Mouse (Mus musculus) hindbrain, embryonic 12.5 days (tissue): ENCODE measurements around the gene Add1. TPM values are rescaled to one million over a fixed set of nuclear protein-coding genes. Genes with fewer than 3 reads are reported as not detected.
"Not testable (repeated sequence)": the region's sequence is repeated elsewhere in the genome, so short reads cannot be mapped to it uniquely, and the experiment has no call there.

Experiments used
- ATAC-seq: fragments of 200-750 bp; cut with Nextera tagmentation; 2 replicates; pipeline ENCODE4 v1.8.0; 2017; ENCODE audit warnings: moderate TSS enrichment; ENCODE audit not compliant: low FRiP score
- H3K27ac ChIP-seq: fragments of 300-500 bp; sonication (generic); 2 replicates; pipeline ENCODE4 v1.5.1; 2016; ENCODE audit warnings: mild to moderate bottlenecking
- H3K27me3 ChIP-seq: fragments of 300-500 bp; sonication (generic); 2 replicates; pipeline ENCODE4 v1.6.1; 2016; ENCODE audit warnings: mild to moderate bottlenecking
- H3K36me3 ChIP-seq: fragments of 300-500 bp; sonication (generic); 2 replicates; pipeline ENCODE4 v1.6.1; 2016; ENCODE audit warnings: mild to moderate bottlenecking
- H3K4me1 ChIP-seq: fragments of 300-500 bp; sonication (generic); 2 replicates; pipeline ENCODE4 v1.6.1; 2016
- H3K4me2 ChIP-seq: fragments of 300-500 bp; sonication (generic); replicated peaks from 2 replicates; pipeline ENCODE4 v1.6.1; 2016; ENCODE audit warnings: mild to moderate bottlenecking
- H3K4me3 ChIP-seq: fragments of 300-500 bp; sonication (generic); 2 replicates; pipeline ENCODE4 v1.5.1; 2016; ENCODE audit warnings: mild to moderate bottlenecking
- H3K9ac ChIP-seq: fragments of 300-500 bp; sonication (generic); 2 replicates; pipeline ENCODE4 v1.6.1; 2016; ENCODE audit warnings: mild to moderate bottlenecking, moderate library complexity
- H3K9me3 ChIP-seq: fragments of 300-500 bp; sonication (generic); replicated peaks from 2 replicates; pipeline ENCODE4 v1.6.1; 2016; ENCODE audit warnings: mild to moderate bottlenecking
- WGBS: fragments of 180-500 bp; shearing (Covaris S2); methylation state at CpG from one replicate; pipeline ENCODE4 v1.1.7; 2016; 5-methylcytosine and 5-hydroxymethylcytosine counted together
- polyA plus RNA-seq: library from polyadenylated mRNA; unstranded; fragments of >200 nt; fragmentation: Nextera tagmentation; extraction: Ambion mirVana; gene quantifications from 2 replicates; pipeline ENCODE4 v1.2.1, GENCODE M21; 2016

Gene Add1
- polyA plus RNA-seq, 1 experiment from 2014 or later, result 223 TPM

DNA sequence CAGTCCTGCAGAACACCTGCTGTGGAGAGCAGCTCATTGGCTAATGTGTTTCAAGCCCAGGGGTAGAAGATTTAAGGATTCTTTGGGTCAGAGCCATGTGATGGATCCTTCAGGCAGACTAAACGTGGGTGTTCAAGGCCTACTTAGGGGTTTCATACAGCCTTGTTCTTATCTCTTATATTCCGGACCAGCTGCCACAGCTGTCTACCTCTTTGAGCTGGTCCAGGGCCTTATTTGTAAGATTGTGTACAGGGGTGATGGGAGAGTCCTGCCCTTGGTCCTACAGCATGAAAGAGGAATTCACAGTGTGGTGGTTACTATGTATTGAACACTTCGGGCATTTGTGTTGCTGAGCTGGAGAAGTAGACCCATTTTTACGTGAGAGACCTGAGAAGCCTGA, 9.2 kb upstream of the Add1 start:
- Histone ChIP-seq H3K4me1 (no peaks in the 10 kb centered on the region), H3K4me2 (no peak overlapping the region), H3K4me3 (no peak overlapping the region), H3K27me3 (no peaks in the 10 kb centered on the region), H3K9me3 (no peaks in the 10 kb centered on the region), H3K27ac (no peak overlapping the region), H3K36me3 (peaks cover 51% of the 10 kb centered on the region), H3K9ac (no peak overlapping the region)
- ATAC-seq, result no peak
- 87% methylated on average over 4 of the region's 4 CpGs for WGBS

DNA sequence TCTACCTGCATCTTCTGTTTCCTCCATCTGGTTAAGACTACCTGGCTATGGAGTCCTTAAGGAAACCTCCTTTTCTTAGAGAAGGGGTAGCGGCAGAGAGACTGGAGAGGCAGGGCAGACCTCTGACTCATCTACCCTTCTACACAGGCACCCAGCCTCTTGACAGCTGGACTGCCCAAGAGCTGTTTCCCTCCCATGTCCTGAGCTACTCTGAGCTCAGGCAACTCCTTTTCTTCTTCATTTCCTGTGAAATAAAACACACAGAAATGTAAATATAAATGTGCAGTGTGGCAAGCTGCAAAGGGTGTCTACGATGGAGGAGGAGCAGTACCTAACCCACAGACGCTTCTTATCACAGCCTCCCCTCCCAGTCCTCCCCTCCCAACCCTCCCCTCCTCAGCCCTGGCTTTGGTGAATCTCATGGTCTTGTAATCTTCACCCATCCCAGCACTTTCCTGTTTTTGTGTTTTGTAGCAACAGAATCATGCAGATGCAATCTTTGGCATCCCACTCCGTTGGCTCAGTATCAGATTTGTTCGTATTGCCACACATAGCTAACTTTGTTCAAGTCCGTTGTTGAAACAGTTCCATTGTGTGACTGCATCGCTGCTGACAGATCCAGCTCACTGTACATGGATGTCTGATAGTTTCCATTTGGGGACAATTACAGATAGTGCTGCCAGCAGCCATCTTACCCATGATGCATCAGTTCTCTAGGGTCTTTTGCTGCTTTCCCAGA, 7.8 kb upstream of the Add1 start:
- Histone ChIP-seq H3K4me1 (no peaks in the 10 kb centered on the region), H3K27me3 (no peaks in the 10 kb centered on the region), H3K27ac (no peak overlapping the region), H3K4me2 (no peak overlapping the region), H3K36me3 (peaks cover 37% of the 10 kb centered on the region), H3K4me3 (no peak overlapping the region), H3K9me3 (no peaks in the 10 kb centered on the region), H3K9ac (no peak overlapping the region)
- no peak for ATAC-seq
- WGBS, result 85% methylated on average over 7 of the region's 7 CpGs

DNA sequence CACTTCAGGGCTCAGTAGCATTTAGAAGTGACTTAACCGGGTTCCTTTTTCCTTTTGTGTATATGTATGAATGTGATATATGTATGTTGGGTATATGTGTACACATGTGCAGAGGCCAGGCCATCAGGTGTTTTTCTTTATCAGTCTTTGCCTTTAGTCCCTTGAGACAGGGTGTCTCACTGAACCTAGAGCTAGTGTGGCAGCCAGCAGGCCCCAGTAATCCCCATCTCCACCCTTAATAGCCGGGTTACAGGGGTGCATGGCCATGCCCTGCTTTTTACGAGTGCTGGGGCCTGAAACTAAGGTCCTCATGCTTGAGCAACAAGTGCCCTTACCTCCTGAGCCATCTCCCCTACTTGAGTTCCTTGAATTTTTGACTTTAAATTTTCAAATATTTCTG, 1.9 kb upstream of the Add1 start:
- no peak for ATAC-seq
- Histone ChIP-seq H3K27ac (no peak overlapping the region), H3K36me3 (no peaks in the 10 kb centered on the region), H3K4me1 (peaks cover 16% of the 10 kb centered on the region), H3K9me3 (no peaks in the 10 kb centered on the region), H3K27me3 (no peaks in the 10 kb centered on the region), H3K9ac (no peak overlapping the region), H3K4me2 (no peak overlapping the region), H3K4me3 (no peak overlapping the region)
- 84% methylated on average over 3 of the region's 3 CpGs for WGBS

DNA sequence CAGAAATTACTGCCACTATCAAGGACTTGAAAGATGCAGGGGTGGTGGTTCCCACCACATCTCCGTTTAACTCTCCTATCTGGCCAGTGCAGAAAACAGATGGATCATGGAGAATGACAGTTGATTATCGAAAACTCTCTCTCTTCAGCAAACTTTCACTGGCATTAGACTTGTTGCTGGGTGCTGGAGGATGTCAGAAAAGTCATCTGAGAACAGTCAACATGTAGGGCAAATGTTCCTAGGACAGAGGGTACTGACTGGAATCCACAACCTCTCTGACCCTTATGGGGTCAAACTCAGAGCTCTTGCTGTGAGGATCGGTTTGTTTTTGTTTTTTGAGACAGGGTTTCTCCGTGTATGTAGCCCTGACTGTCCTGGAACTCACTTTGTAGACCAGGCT, 896 bp upstream of the Add1 start:
- Histone ChIP-seq H3K4me1 (peaks cover 16% of the 10 kb centered on the region), H3K4me2 (peak overlapping the region; percentile 78), H3K4me3 (peak overlapping the region; percentile 97), H3K27ac (peak overlapping the region; percentile 96; the same call in 1 of the 2 replicates), H3K9ac (peak overlapping the region; percentile 99)
- not testable (repeated sequence) for H3K36me3 ChIP-seq, H3K27me3 ChIP-seq, ATAC-seq, H3K9me3 ChIP-seq
- 57% methylated on average over 4 of the region's 4 CpGs for WGBS

DNA sequence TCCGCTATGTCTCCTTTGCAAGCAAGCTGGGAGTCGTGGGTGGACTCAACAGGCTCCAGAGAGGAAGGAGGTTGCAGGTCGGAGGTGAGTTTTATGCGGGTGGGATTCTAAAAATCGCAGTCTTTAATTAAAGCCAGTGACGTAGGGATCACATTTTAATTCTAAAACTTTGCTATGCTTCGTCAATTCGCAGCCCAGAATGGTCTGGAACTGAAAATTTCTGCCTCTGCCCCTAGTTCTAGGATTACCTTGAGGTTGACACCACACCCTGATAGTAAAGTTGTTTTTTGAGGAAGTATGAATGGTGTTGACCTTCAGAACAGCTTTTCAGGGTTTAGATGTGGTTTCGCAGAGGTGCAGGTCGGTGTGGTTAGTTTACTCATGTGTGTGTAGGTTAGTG, 1.3 kb downstream of the Add1 start:
- ATAC-seq, result no peak
- peak overlapping the region; percentile 97 for H3K4me3 ChIP-seq
- H3K27me3 ChIP-seq, result no peaks in the 10 kb centered on the region
- 52% methylated on average over 10 of the region's 10 CpGs for WGBS
- no peaks in the 10 kb centered on the region for H3K36me3 ChIP-seq
- H3K4me1 ChIP-seq, result peaks cover 16% of the 10 kb centered on the region
- H3K4me2 ChIP-seq, result peak overlapping the region; percentile 78
- H3K9ac ChIP-seq, result peak overlapping the region; percentile 99
- H3K9me3 ChIP-seq, result no peaks in the 10 kb centered on the region
- 0 out of 2 replicates have a peak overlapping the region, but pooled peaks have one; percentile 96 for H3K27ac ChIP-seq

DNA sequence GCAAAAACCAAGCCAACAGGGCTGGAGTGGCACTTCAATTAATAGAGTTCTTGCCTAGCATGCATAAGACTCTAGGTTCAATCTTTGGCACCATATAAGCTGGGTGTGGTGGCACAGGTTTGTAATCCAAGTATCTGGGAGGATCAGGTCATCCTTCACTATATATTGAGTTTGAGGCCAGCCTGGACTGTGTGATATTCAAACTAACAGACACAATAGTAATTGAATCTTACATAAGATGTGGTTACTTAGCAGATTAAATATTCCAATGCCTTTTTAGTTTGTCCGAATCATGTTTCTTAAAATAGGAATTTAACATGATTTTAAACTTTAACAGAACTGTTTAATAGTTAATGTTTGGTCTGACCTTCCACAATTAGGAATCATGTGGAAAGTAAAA, 2.8 kb downstream of the Add1 start:
- H3K27me3 ChIP-seq, result no peaks in the 10 kb centered on the region
- no peak overlapping the region for H3K27ac ChIP-seq
- ATAC-seq, result no peak
- H3K36me3 ChIP-seq, result no peaks in the 10 kb centered on the region
- H3K4me2 ChIP-seq, result no peak overlapping the region
- H3K4me1 ChIP-seq, result peaks cover 16% of the 10 kb centered on the region
- H3K9me3 ChIP-seq, result no peaks in the 10 kb centered on the region
- H3K9ac ChIP-seq, result no peak overlapping the region
- H3K4me3 ChIP-seq, result no peak overlapping the region
- WGBS, result 92% methylated on average over 1 of the region's 1 CpGs

DNA sequence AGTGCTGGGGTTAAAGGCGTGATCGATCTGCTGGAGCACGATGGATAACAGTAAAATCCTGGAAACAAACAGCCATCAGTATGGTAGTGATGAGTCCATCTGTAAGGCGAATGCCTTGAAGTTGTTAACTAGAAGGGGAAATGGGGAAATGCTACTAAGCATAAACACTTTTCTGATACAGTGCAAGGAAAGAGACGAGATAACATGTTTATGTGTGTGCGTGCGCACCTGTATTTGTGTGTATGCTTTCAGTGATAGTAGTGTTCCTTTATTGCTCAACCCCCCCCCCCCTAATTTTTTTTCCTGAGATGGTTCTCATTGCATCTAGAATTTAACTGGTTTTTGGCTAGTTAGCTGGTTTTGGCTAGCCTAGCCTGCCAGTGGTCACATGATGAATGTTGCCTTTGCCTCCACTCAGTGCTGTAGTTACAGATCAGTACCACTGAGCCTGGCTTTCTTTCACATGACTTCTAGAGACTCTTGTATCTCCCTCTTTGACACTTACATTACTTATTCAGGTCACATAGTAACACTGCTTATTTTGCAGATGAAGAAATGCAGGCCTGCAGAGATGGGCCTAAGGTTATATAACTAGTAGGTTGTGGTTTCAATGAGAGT, 4.7 kb downstream of the Add1 start:
- H3K9ac ChIP-seq, result no peak overlapping the region
- H3K36me3 ChIP-seq, result no peaks in the 10 kb centered on the region
- ATAC-seq, result no peak
- peaks cover 16% of the 10 kb centered on the region for H3K4me1 ChIP-seq
- no peaks in the 10 kb centered on the region for H3K27me3 ChIP-seq
- WGBS, result 96% methylated on average over 7 of the region's 7 CpGs
- H3K4me3 ChIP-seq, result no peak overlapping the region
- no peak overlapping the region for H3K27ac ChIP-seq
- H3K9me3 ChIP-seq, result no peaks in the 10 kb centered on the region
- H3K4me2 ChIP-seq, result no peak overlapping the region

DNA sequence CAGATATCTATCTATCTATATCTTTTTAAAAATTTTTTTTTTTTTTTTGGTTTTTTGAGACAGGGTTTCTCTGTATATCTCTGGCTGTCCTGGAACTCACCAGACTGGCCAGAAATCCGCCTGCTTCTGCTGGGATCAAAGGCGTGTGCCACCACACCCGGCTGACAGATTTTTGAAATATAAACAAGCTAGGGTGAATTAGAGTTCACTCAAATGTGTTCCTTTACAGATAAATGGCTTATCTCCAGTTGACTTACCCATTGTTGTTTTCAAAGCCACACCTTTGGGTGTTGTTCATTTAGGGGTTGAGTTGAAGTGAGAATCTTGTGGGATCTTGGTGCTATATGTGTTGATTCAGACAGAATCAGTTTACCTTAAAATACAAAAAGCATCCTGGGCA, 5.9 kb downstream of the Add1 start:
- ATAC-seq, result no peak
- WGBS, result 92% methylated on average over 3 of the region's 3 CpGs

DNA sequence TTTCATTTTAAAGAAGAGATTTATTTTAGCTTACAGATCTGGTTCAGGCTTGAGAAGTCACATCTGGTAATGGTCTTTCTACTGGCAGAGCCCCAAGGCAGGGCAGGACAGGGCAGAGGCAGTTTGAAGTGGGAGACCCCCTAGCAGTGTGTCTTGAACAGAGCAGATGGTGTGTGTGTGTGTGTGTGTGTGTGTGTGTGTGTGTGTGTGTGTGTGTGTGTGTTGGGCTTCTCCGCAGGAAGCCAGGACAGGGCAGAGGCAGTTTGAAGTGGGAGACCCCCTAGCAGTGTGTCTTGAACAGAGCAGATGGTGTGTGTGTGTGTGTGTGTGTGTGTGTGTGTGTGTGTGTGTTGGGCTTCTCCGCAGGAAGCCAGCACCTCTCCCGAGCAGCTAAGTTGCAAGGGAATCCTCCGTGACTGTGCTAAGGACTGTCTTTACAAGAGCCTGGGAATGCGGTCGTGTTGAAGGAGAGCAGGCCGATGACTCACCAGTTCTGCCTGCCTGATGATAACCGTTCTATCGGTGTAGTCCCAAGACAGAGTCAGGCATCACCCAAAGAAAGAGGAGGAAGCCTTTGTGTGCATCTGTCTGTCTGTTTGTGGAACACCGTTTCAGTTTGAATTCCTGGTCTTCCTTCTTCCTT, 8.3 kb downstream of the Add1 start:
- peak; percentile 61 for ATAC-seq
- peak overlapping the region; percentile 55; the same call in 1 of the 2 replicates for H3K27ac ChIP-seq
- not testable (repeated sequence) for H3K4me3 ChIP-seq, H3K9me3 ChIP-seq, H3K4me2 ChIP-seq, H3K9ac ChIP-seq, H3K36me3 ChIP-seq, H3K27me3 ChIP-seq, H3K4me1 ChIP-seq
- 47% methylated on average over 8 of the region's 10 CpGs for WGBS

More for the DNA sequence above, 5.9 kb downstream of the Add1 start:
- H3K9ac ChIP-seq, result no peak overlapping the region
- H3K4me3 ChIP-seq, result no peak overlapping the region
- no peak overlapping the region for H3K4me2 ChIP-seq
- peaks cover 16% of the 10 kb centered on the region for H3K4me1 ChIP-seq
- no peak overlapping the region for H3K27ac ChIP-seq
- no peaks in the 10 kb centered on the region for H3K9me3 ChIP-seq
- no peaks in the 10 kb centered on the region for H3K27me3 ChIP-seq
- H3K36me3 ChIP-seq, result peaks cover 4% of the 10 kb centered on the region; the same call in 1 of the 2 replicates

DNA sequence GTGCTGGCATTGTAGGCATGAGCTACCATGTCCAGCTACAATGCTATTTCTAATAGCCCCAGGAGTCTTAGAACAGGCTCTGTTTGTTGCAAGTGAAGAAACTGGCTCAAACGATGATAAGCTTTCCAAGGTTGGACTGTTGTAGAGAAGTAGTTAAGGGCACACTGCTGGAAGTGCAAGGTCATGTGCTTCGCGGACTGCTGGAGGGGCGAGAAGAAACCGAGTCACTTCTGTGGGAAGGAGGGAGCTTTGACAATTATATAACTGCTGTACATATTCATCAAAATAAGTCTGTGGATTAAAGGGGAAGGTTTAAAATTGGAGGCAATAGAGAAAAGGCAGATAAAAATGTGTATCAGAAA, 8.8 kb downstream of the Add1 start:
- peak overlapping the region; percentile 55; the same call in 1 of the 2 replicates for H3K27ac ChIP-seq
- no peak overlapping the region for H3K9ac ChIP-seq
- H3K4me3 ChIP-seq, result no peak overlapping the region
- no peaks in the 10 kb centered on the region for H3K27me3 ChIP-seq
- WGBS, result 82% methylated on average over 5 of the region's 5 CpGs
- ATAC-seq, result no peak
- H3K4me2 ChIP-seq, result no peak overlapping the region
- H3K36me3 ChIP-seq, result peaks cover 4% of the 10 kb centered on the region; the same call in 1 of the 2 replicates
- peaks cover 7% of the 10 kb centered on the region; the same call in 1 of the 2 replicates for H3K4me1 ChIP-seq
- H3K9me3 ChIP-seq, result no peaks in the 10 kb centered on the region

DNA sequence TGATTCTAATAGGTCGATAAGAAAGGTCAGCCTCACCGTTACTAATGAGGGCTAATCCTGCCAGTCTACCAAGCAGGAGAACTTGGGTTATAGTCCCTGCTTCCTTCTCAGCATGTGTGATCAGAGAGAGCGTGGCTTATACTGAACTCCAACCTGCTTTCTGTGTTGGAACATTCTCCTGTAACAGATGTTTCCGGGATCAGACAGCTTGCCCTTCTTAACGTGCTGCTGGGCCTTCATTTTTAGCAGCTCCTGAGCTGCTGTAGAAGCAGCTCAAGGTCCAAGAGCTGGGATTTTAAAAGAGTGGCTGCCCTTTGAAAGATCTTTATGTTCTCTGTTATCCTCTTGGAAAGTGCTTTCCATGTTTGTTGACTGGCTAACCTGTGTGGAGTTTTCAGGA, 11.8 kb downstream of the Add1 start:
- no peaks in the 10 kb centered on the region for H3K9me3 ChIP-seq
- H3K4me1 ChIP-seq, result peaks cover 17% of the 10 kb centered on the region
- H3K4me3 ChIP-seq, result no peak overlapping the region
- WGBS, result 81% methylated on average over 5 of the region's 5 CpGs
- no peak overlapping the region for H3K9ac ChIP-seq
- ATAC-seq, result no peak
- peaks cover 4% of the 10 kb centered on the region; the same call in 1 of the 2 replicates for H3K36me3 ChIP-seq
- H3K27ac ChIP-seq, result no peak overlapping the region
- no peak overlapping the region for H3K4me2 ChIP-seq
- no peaks in the 10 kb centered on the region for H3K27me3 ChIP-seq

DNA sequence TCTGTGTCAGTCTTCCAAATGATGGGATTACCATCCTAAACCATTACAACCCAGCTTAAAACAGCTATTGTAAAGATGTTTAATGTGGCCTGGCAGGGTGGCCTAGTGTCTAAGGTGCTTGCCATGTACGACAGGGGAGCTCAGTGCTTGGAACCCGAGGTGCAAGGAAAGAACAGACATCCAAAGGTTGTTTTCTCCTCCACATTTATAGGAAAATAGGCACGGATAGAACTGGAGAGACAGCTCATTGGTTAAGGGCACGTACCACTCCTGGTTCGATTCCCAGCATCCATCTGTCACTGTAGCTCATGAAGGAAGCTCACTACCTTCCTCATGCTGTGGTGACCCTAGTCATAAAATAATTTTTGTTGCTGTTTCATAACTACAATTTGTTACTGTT, 14.4 kb downstream of the Add1 start:
- no peak overlapping the region for H3K27ac ChIP-seq
- no peak overlapping the region for H3K9ac ChIP-seq
- 90% methylated on average over 5 of the region's 5 CpGs for WGBS
- H3K4me2 ChIP-seq, result no peak overlapping the region
- ATAC-seq, result no peak
- H3K4me3 ChIP-seq, result no peak overlapping the region
- H3K4me1 ChIP-seq, result peaks cover 18% of the 10 kb centered on the region
- H3K9me3 ChIP-seq, result no peaks in the 10 kb centered on the region
- H3K36me3 ChIP-seq, result peaks cover 7% of the 10 kb centered on the region; the same call in 1 of the 2 replicates
- no peaks in the 10 kb centered on the region for H3K27me3 ChIP-seq
